Mouse (Mus musculus): ENCODE results near the gene Adcy3. TPM values are rescaled to one million over a fixed set of nuclear protein-coding genes. Genes with fewer than 3 reads are reported as not detected.
"Not testable (repeated sequence)": the region's sequence is repeated elsewhere in the genome, so short reads cannot be mapped to it uniquely, and the experiment has no call there.

Gene Adcy3
- total RNA-seq, 2 experiments from 2014 or later = 7.1 to 20.2 TPM

DNA sequence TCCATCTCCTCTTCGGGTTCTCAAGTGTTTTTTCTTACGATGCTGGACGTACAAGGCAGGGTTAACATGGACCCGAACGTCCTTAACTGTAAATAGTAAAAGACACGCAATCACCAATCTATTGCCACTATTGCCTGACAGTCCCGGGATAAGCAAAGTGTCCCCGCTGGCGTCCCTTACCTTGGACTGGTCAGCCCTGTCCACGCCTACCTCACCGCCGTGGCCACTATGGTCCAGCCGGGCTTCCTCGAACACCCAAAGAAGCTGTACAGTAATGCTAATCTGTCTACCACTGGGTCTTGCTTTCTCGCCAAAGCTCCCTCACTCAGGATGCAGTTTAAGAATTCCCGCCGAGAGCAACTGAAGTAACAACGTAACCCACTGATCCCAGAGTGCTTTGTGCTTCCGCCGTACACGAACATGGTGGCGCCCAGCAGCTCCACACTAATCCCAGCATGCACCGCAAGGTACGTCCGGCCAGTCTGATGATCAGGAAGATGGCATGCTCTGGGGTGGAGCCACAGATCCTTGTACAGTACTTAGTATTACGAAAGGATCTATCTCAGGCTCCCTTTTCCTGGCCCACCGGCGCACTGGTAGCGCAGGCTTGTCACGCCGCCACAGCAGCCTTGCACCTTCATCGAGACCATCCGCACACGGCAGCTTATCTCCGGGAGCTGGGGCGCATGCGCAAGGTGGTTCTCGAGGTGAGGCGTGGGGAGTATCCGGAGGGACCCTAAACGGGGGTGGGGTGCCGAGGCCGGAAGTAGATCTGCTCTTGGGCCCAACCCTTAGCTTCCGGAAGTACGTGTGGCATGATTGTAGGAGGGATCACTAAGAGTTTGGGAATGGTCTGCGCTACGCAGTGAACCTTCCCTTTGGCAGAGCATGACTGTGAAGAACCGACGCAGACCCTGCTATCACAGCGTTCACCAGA, 100.9 kb downstream of the Adcy3 start, which contains the start of the genes Ptrhd1 and Cenpo:
TSS of gene Ptrhd1 (plus strand) at position 456 of the 937 bp plus-strand sequence.
TSS of gene Cenpo (minus strand) at position 723 of the 937 bp plus-strand sequence.
- intact Hi-C loops (cut with DNase I) = loop anchor here (2.0 to 10.0 kb wide), 2 partner anchors 243 to 311 kb away; partner anchors contain the start of gene Ncoa1
- DNase-seq = peak; percentile 98 to 99

DNA sequence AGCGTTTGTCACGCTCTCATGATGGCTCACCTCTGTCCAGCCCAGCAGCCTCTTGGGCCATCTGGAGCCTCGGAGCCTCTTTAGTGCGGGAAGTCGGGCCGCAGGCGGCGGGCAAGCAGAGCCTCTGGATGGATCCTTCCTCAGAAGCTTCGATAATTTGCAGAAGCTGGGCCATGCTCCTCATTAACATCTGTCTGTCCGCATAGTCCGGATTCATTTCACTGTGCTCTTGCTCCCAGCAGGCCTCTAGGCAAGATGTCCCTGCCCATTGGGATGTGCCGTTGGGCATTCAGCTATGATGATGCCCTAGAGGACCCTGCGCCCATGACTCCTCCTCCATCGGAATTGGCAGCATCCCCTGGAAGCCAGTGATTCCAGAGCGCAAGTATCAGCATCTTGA, 104.6 kb downstream of the Adcy3 start:
- no peak for DNase-seq
- intact Hi-C loops (cut with DNase I) = loop anchor here (10.0 kb wide), 1 partner anchor 307 kb away; no protein-coding TSS in a partner anchor

DNA sequence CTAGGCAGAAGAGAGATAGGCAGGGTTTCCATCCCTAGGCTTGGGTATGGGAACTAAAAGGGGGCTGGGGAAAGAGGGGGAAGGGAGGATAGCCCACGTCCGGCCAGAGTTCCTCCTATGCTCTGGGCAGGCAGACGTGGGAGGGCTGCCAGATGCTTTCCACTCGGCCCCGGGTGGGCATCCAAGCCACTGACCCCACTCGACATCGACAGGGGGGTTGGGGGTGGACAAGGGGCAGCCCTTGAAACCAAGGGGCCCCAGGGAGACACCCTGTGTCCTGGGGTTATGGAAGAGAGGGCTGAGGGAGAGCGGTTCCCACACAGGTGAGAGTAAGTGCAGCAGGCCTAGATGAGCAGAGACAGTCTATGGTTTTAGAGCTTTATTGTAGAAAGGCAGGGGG, 107.4 kb downstream of the Adcy3 start:
- intact Hi-C loops (cut with DNase I); DNase-seq: not testable (repeated sequence)

DNA sequence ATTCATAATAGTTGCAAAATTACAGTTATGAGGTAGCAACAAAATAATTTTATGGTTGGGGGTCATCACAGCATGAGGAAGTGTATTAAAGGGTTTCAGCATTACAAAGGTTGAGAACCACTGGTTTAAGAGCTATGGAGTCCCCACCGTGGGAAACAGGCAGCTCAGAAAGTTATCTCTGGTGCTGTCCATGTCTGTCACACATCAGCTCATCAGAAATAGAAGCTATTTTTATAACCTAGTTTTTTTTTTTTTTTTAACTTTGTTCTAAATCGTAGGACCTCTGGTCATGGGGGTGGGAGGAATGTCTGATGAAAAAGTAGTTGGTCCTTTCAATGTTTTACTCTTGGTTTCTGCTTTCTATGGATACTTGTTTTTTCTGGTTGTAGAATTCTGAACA, 110.9 kb downstream of the Adcy3 start:
- intact Hi-C loops (cut with DNase I) = no loop called here
- no peak for DNase-seq

DNA sequence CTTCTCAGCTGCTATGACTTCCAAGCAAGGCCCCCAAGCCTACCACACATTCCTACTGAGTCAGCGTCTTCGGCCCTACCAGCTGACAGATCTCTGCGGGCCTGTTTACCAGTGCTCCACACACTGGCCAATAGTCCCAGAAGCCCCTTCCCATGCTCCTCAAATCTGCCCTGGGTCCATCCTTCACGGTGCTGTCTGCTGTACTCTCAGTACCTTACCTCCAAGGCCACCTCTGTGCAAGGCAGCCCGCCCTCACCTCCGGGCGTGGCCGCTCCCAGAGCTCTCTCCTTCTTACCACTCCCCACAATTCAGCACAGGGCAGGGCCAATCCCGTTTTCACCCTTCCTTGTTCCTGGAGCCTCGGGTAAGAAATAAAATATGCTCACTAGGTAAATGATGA, 112.8 kb downstream of the Adcy3 start:
- DNase-seq = no peak
- intact Hi-C loops (cut with DNase I) = no loop called here

DNA sequence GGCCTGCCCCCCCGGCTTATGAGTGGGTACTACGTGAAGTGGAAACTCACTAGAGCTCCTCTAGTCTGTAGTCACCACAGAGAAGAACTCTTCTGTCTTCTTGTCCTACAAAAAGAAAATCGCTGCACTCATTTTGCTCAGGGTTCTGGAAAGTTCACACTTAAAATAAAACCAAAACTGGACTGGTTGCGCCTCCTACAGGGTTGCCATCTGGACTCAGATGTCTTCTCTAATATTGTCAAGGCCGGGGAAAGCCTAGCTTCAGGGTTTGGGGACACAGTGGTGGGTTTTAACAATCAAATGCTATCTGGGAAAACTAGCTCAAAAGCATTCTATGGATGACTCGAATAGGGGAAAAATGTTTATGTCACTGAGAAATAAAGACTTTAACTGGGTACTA, 116.9 kb downstream of the Adcy3 start:
- intact Hi-C loops (cut with DNase I) = no loop called here
- DNase-seq = no peak

DNA sequence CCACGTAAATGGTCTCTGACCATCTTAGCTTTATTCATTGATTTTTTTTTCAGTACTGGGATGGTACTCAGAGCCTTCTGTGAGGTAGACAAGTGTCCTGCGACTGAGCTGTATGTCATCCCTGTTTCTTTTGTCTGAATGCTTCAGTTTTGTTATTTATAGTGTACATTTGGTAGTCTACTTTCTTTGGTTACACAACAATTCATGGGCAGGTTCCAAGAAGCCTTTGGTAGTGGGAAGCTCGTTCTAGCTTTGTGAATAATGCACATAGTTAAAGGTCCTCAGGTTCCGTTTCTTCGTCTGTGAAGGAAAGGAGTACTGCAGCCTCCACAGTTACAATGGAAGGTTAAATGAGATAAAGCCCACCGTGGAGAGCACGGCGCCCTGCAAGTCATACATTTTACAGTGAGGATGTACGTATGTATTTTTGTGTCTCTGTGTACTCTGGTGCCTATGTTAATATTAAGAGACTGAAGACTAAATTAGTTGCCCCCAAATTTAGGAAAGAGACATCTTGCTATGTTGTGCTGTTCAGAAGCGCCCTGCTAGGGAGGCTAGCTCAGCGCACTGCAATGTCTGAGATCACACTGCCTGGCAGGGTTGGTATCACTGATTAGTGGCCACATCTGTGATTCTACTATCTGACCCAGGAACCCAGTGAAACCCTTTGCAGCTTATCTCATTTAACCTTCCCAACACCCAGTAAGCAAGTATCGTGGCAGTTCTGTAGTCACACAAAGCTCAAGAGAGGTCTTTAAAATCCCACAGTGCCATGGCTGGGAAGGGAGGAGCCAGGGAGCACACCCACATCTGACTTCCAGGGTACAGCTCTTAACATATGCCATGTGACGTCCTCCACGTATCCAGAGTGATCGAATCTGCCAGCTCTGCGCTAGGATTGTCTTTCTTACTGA, 120.1 kb downstream of the Adcy3 start:
- intact Hi-C loops (cut with DNase I) = no loop called here
- no peak for DNase-seq

Other genes with a start within 250 kb of the Adcy3 start
- under 1 TPM in 1 of 2 experiments, not detected in 1; 0.72 TPM for gene Pomc, start 178.2 kb upstream of the Adcy3 start, total RNA-seq (2021)
- 10 to 100 TPM in 1 of 2 experiments, 1 to 10 TPM in 1; 9.8 to 15.8 TPM for gene Efr3b, start 94.2 kb upstream of the Adcy3 start, total RNA-seq (2021)
- 1 to 10 TPM; 6.8 to 7.3 TPM for gene Dnajc27, start 50.5 kb upstream of the Adcy3 start, total RNA-seq (2021)
- gene Ptrhd1, start 100.9 kb downstream of the Adcy3 start, total RNA-seq (2021) = 1 to 10 TPM; 4.8 to 5.0 TPM
- gene Cenpo, start 101.2 kb downstream of the Adcy3 start, total RNA-seq (2021) = 1 to 10 TPM; 5.0 to 5.3 TPM

All from heart, postnatal 10 days (tissue).